Mouse (Mus musculus) G1E (cell line): ENCODE results near the gene Capza1. TPM values are rescaled to one million over a fixed set of nuclear protein-coding genes. Genes with fewer than 3 reads are reported as not detected.

Source experiments
- ATAC-seq: 2 replicates; pipeline ENCODE4 v1.8.0; 2016; ENCODE audit warnings: mild to moderate bottlenecking; ENCODE audit not compliant: insufficient number of reproducible peaks, poor library complexity, low FRiP score, severe bottlenecking; ENCODE audit errors: extremely low read depth
- DNase-seq: peaks from one replicate; pipeline ENCODE4 v3.0.0; 2012; ENCODE audit warnings: low spot score
- H3K27me3 ChIP-seq: 2 replicates; pipeline ENCODE4 v1.6.1; 2012; ENCODE audit warnings: mild to moderate bottlenecking, low read length, inconsistent platforms; ENCODE audit not compliant: insufficient read depth
- H3K36me3 ChIP-seq: replicated peaks from 2 replicates; pipeline ENCODE3; 2012; ENCODE audit warnings: mild to moderate bottlenecking, inconsistent platforms
- H3K4me1 ChIP-seq: 2 replicates; pipeline ENCODE4 v1.6.1; 2012; ENCODE audit warnings: low read depth, low read length, inconsistent platforms, mixed read lengths; ENCODE audit not compliant: insufficient read depth
- H3K4me3 ChIP-seq: 2 replicates; pipeline ENCODE4 v1.5.1; 2012; ENCODE audit warnings: low read depth, mild to moderate bottlenecking, inconsistent platforms, low read length, moderate library complexity, mixed read lengths
- H3K9me3 ChIP-seq: replicated peaks from 2 replicates; pipeline ENCODE4 v1.6.1; 2012; ENCODE audit warnings: inconsistent platforms
- CTCF ChIP-seq: IDR thresholded peaks from 2 replicates; pipeline ENCODE4 v1.5.1; 2012; ENCODE audit warnings: low read depth, low read length, inconsistent platforms, mixed read lengths
- GATA1 ChIP-seq: IDR thresholded peaks from 2 replicates; pipeline ENCODE4 v1.6.1; 2012; ENCODE audit warnings: borderline replicate concordance, low read length, inconsistent platforms, mixed read lengths
- GATA2 ChIP-seq: IDR thresholded peaks from 2 replicates; pipeline ENCODE4 v1.6.1; 2012; ENCODE audit warnings: low read depth, low read length, inconsistent platforms, borderline replicate concordance
- POLR2AphosphoS5 ChIP-seq: IDR thresholded peaks from 2 replicates; pipeline ENCODE4 v1.6.1; 2012; ENCODE audit warnings: low read depth, low read length, inconsistent platforms; ENCODE audit not compliant: insufficient replicate concordance
- TAL1 ChIP-seq: conservative IDR thresholded peaks from 2 replicates; pipeline ENCODE4 v1.6.1; 2012; ENCODE audit warnings: low read depth, low read length, inconsistent platforms, mixed read lengths
- polyA plus RNA-seq: library from polyadenylated mRNA; stranded (reverse); fragments of >175 nt; gene quantifications from 2 replicates; pipeline ENCODE4 v1.2.3, GENCODE M21; 2012
- total RNA-seq, 2 experiments: library from RNA; stranded (forward) in 1 of 2; stranded (reverse) in 1 of 2; fragments of 200-1000 nt in 1 of 2; fragments of >200 nt in 1 of 2; fragmentation: Nextera tagmentation in 1 of 2; gene quantifications; 2 replicates each; pipeline ENCODE4 v1.2.3; 2014 to 2017

The Capza1 gene
- total and polyA plus RNA-seq, 3 experiments, result 12.5 to 182 (median 168) TPM

GRCm38 (mm10) chr3:104856106-104856505, 8.2 kb downstream of the Capza1 start:
- no peaks in the 10 kb centered on the region for H3K27me3 ChIP-seq
- no peak for TF ChIP-seq CTCF
- no peak for TF ChIP-seq GATA2
- no peak for TF ChIP-seq GATA1
- TF ChIP-seq POLR2AphosphoS5, result no peak
- TF ChIP-seq TAL1, result no peak
- no peak for DNase-seq
- H3K36me3 ChIP-seq, result peaks cover 58% of the 10 kb centered on the region
- H3K4me3 ChIP-seq, result no peak overlapping the region
- H3K9me3 ChIP-seq, result no peaks in the 10 kb centered on the region
- peaks cover 39% of the 10 kb centered on the region for H3K4me1 ChIP-seq
- ATAC-seq, result peak; percentile 28; the same call in 1 of the 2 replicates

GRCm38 (mm10) chr3:104854866-104855265, 9.4 kb downstream of the Capza1 start:
- no peak overlapping the region for H3K4me3 ChIP-seq
- DNase-seq (no peak), ATAC-seq (peak; percentile 40)
- no peaks in the 10 kb centered on the region for H3K27me3 ChIP-seq
- H3K4me1 ChIP-seq, result peaks cover 34% of the 10 kb centered on the region
- H3K9me3 ChIP-seq, result no peaks in the 10 kb centered on the region
- no peak for TF ChIP-seq POLR2AphosphoS5
- TF ChIP-seq TAL1, result no peak
- no peak for TF ChIP-seq GATA1
- TF ChIP-seq GATA2, result no peak
- TF ChIP-seq CTCF, result no peak
- peaks cover 60% of the 10 kb centered on the region for H3K36me3 ChIP-seq

- no peak overlapping the region for H3K4me3 ChIP-seq
- DNase-seq (no peak), ATAC-seq (no peak)
- H3K9me3 ChIP-seq, result no peaks in the 10 kb centered on the region
- peaks cover 58% of the 10 kb centered on the region for H3K36me3 ChIP-seq
- peaks cover 33% of the 10 kb centered on the region for H3K4me1 ChIP-seq
- TF ChIP-seq CTCF, result no peak
- TF ChIP-seq POLR2AphosphoS5, result no peak
- no peak for TF ChIP-seq GATA1
- TF ChIP-seq GATA2, result no peak
- TF ChIP-seq TAL1, result no peak
- no peaks in the 10 kb centered on the region for H3K27me3 ChIP-seq
Observed at GRCm38 (mm10) chr3:104854465-104854864, 9.8 kb downstream of the Capza1 start.

GRCm38 (mm10) chr3:104846601-104847000, 17.7 kb downstream of the Capza1 start:
- Histone ChIP-seq H3K4me1 (peaks cover 12% of the 10 kb centered on the region), H3K9me3 (no peaks in the 10 kb centered on the region), H3K27me3 (no peaks in the 10 kb centered on the region), H3K4me3 (no peak overlapping the region), H3K36me3 (peaks cover 78% of the 10 kb centered on the region)
- TF ChIP-seq GATA2, result no peak
- TF ChIP-seq GATA1, result no peak
- TF ChIP-seq TAL1, result no peak
- no peak for TF ChIP-seq CTCF
- no peak for TF ChIP-seq POLR2AphosphoS5
- no peak for ATAC-seq
- no peak for DNase-seq

- H3K9me3 ChIP-seq, result no peaks in the 10 kb centered on the region
- TF ChIP-seq GATA2 (no peak), GATA1 (no peak), POLR2AphosphoS5 (no peak), TAL1 (no peak), CTCF (no peak)
- no peaks in the 10 kb centered on the region for H3K27me3 ChIP-seq
- DNase-seq, result no peak
- H3K36me3 ChIP-seq, result peaks cover 84% of the 10 kb centered on the region
- H3K4me3 ChIP-seq, result no peak overlapping the region
- no peak for ATAC-seq
- no peaks in the 10 kb centered on the region for H3K4me1 ChIP-seq
Observed at GRCm38 (mm10) chr3:104841049-104841448, 23.3 kb downstream of the Capza1 start.

- H3K4me3 ChIP-seq, result no peak overlapping the region
- no peak for TF ChIP-seq POLR2AphosphoS5
- no peak for TF ChIP-seq GATA1
- TF ChIP-seq TAL1, result no peak
- no peak for TF ChIP-seq CTCF
- no peak for TF ChIP-seq GATA2
- H3K27me3 ChIP-seq, result no peaks in the 10 kb centered on the region
- H3K36me3 ChIP-seq, result peaks cover 87% of the 10 kb centered on the region
- ATAC-seq (no peak), DNase-seq (no peak)
- no peaks in the 10 kb centered on the region for H3K4me1 ChIP-seq
- no peaks in the 10 kb centered on the region for H3K9me3 ChIP-seq
Observed at GRCm38 (mm10) chr3:104835797-104836196, 28.5 kb downstream of the Capza1 start.

GRCm38 (mm10) chr3:104822413-104822812, 41.9 kb downstream of the Capza1 start:
- Histone ChIP-seq H3K4me3 (no peak overlapping the region), H3K9me3 (no peaks in the 10 kb centered on the region), H3K4me1 (peaks cover 29% of the 10 kb centered on the region), H3K27me3 (no peaks in the 10 kb centered on the region), H3K36me3 (peaks cover 47% of the 10 kb centered on the region)
- ATAC-seq, result no peak
- TF ChIP-seq POLR2AphosphoS5 (no peak), GATA2 (no peak), TAL1 (no peak), GATA1 (no peak), CTCF (no peak)
- DNase-seq, result no peak
